Mouse (Mus musculus): ENCODE data around the gene Gp1bb.

- TF ChIP-seq GATA1 (IDR thresholded peaks at IDR 0.05; ENCODE audit: low read length) (no peak), TAL1 (IDR thresholded peaks at IDR 0.05; ENCODE audit: low read length) (no peak)
Observed at GRCm38 (mm10) chr16:18586906-18587546, 35.2 kb downstream of the Gp1bb start.

All from erythroblast, embryonic 14.5 days (primary cell).